Mouse (Mus musculus) natural killer cell, adult 2 months (primary cell): ENCODE measurements around the gene Prr36.
A peak's percentile ranks its signal among the peaks of the same experiment; 100 is the strongest.

ENCODE experiments used
- DNase-seq, 2 experiments: peaks; one replicate each; pipeline ENCODE4 v3.0.0; 2022; ENCODE audit warnings: low spot score in 2 of 2

Prr36 gene

GRCm38 (mm10) chr8:4239193-4239890, 22.1 kb upstream of the Prr36 start:
- no peak for DNase-seq

GRCm38 (mm10) chr8:4238434-4239192, 21.4 kb upstream of the Prr36 start, which contains the start of the genes Map2k7 and Gm49320:
TSS of gene Map2k7 (plus strand) at chr8:4238740.
TSS of gene Gm49320 (plus strand) at chr8:4238865.
- DNase-seq, result peak; percentile 99 to 100

- no peak for DNase-seq
Observed at GRCm38 (mm10) chr8:4237814-4238433, 20.7 kb upstream of the Prr36 start.

- DNase-seq, result no peak
Observed at GRCm38 (mm10) chr8:4230612-4231351, 13.5 kb upstream of the Prr36 start.

GRCm38 (mm10) chr8:4229784-4230183, 12.5 kb upstream of the Prr36 start:
- no peak for DNase-seq

GRCm38 (mm10) chr8:4227919-4228318, 10.7 kb upstream of the Prr36 start:
- no peak for DNase-seq

- no peak for DNase-seq
Observed at GRCm38 (mm10) chr8:4226739-4227347, 9.6 kb upstream of the Prr36 start, which contains the start of gene Lrrc8e. TSS of gene Lrrc8e (plus strand) at chr8:4226827.

- DNase-seq, result no peak
Observed at GRCm38 (mm10) chr8:4226323-4226722, 9.1 kb upstream of the Prr36 start.

- no peak for DNase-seq
Observed at GRCm38 (mm10) chr8:4222059-4222458, 4.8 kb upstream of the Prr36 start.

GRCm38 (mm10) chr8:4219617-4220016, 2.4 kb upstream of the Prr36 start:
- DNase-seq, result no peak

GRCm38 (mm10) chr8:4216296-4216695, 963 bp downstream of the Prr36 start:
- DNase-seq, result no peak

GRCm38 (mm10) chr8:4214006-4214980, 3.0 kb downstream of the Prr36 start:
- DNase-seq, result peak; percentile 85 to 94

- DNase-seq, result peak; percentile 46 to 61
Observed at GRCm38 (mm10) chr8:4213210-4214005, 3.9 kb downstream of the Prr36 start.

GRCm38 (mm10) chr8:4212809-4213209, 4.5 kb downstream of the Prr36 start:
- peak in 1 of 2 experiments; percentile 16 for DNase-seq

- DNase-seq, result no peak
Observed at GRCm38 (mm10) chr8:4211097-4211496, 6.2 kb downstream of the Prr36 start.

GRCm38 (mm10) chr8:4207016-4207350, 10.3 kb downstream of the Prr36 start:
- no peak for DNase-seq

- no peak for DNase-seq
Observed at GRCm38 (mm10) chr8:4206182-4207015, 10.9 kb downstream of the Prr36 start.
